Mouse (Mus musculus) layer of hippocampus, adult 11-12 months (tissue): Measurements from ENCODE around the gene Wdr53.
"Not testable (repeated sequence)": the region's sequence is repeated elsewhere in the genome, so short reads cannot be mapped to it uniquely, and the experiment has no call there.

Experiments
- DNase-seq: peaks from one replicate; pipeline ENCODE4 v3.0.0; 2022; ENCODE audit warnings: low spot score

The Wdr53 gene

GRCm38 (mm10) chr16:32246952-32247370, at the start of gene Wdr53, which contains the start of gene Fbxo45:
TSS of gene Wdr53 (plus strand) at chr16:32247227.
TSS of gene Fbxo45 (minus strand) at chr16:32247158.
- DNase-seq: peak; percentile 98

- DNase-seq: no peak
Observed at GRCm38 (mm10) chr16:32200256-32201003, 46.6 kb upstream of the Wdr53 start.

GRCm38 (mm10) chr16:32201004-32201325, 46.1 kb upstream of the Wdr53 start:
- no peak for DNase-seq

GRCm38 (mm10) chr16:32202681-32203080, 44.3 kb upstream of the Wdr53 start:
- DNase-seq: peak; percentile 73

- DNase-seq: no peak
Observed at GRCm38 (mm10) chr16:32204902-32205301, 42.1 kb upstream of the Wdr53 start.

- DNase-seq: no peak
Observed at GRCm38 (mm10) chr16:32214156-32214555, 32.9 kb upstream of the Wdr53 start.

- no peak for DNase-seq
Observed at GRCm38 (mm10) chr16:32214804-32215576, 32.0 kb upstream of the Wdr53 start.

- DNase-seq: no peak
Observed at GRCm38 (mm10) chr16:32221803-32222202, 25.2 kb upstream of the Wdr53 start.

- DNase-seq: no peak
Observed at GRCm38 (mm10) chr16:32222399-32222798, 24.6 kb upstream of the Wdr53 start.

GRCm38 (mm10) chr16:32232050-32232449, 15.0 kb upstream of the Wdr53 start:
- not testable (repeated sequence) for DNase-seq

GRCm38 (mm10) chr16:32237930-32238680, 8.9 kb upstream of the Wdr53 start:
- DNase-seq: no peak

GRCm38 (mm10) chr16:32239428-32240312, 7.4 kb upstream of the Wdr53 start:
- DNase-seq: no peak

GRCm38 (mm10) chr16:32243901-32244300, 3.1 kb upstream of the Wdr53 start:
- DNase-seq: no peak

GRCm38 (mm10) chr16:32246351-32246791, 656 bp upstream of the Wdr53 start:
- DNase-seq: peak; percentile 36

GRCm38 (mm10) chr16:32264225-32264624, 17.2 kb downstream of the Wdr53 start:
- not testable (repeated sequence) for DNase-seq

GRCm38 (mm10) chr16:32271291-32271690, 24.3 kb downstream of the Wdr53 start, which contains the start of gene Smco1:
TSS of gene Smco1 (plus strand) at chr16:32271468.
- DNase-seq: no peak

GRCm38 (mm10) chr16:32273338-32273737, 26.3 kb downstream of the Wdr53 start:
- DNase-seq: no peak

- DNase-seq: no peak
Observed at GRCm38 (mm10) chr16:32275041-32275440, 28.0 kb downstream of the Wdr53 start.

- no peak for DNase-seq
Observed at GRCm38 (mm10) chr16:32275830-32276229, 28.8 kb downstream of the Wdr53 start.

- peak; percentile 87 for DNase-seq
Observed at GRCm38 (mm10) chr16:32277308-32278256, 30.6 kb downstream of the Wdr53 start, which contains the start of gene Rnf168. TSS of gene Rnf168 (plus strand) at chr16:32277459.
